Mouse (Mus musculus) spleen, adult 2 months (tissue): ENCODE data around the gene Zbtb1.

Source experiments
- CTCF ChIP-seq: fragments of 200-500 bp; IDR thresholded peaks from 2 replicates; pipeline ENCODE4 v1.5.1; 2011; ENCODE audit warnings: mild to moderate bottlenecking, inconsistent platforms; ENCODE audit not compliant: insufficient read depth, insufficient read length, insufficient replicate concordance; ENCODE audit errors: extremely low read depth
- POLR2A ChIP-seq: fragments of 200-500 bp; IDR thresholded peaks from 2 replicates; pipeline ENCODE4 v1.6.1; 2011; ENCODE audit warnings: low read depth, low read length, inconsistent platforms

DNA sequence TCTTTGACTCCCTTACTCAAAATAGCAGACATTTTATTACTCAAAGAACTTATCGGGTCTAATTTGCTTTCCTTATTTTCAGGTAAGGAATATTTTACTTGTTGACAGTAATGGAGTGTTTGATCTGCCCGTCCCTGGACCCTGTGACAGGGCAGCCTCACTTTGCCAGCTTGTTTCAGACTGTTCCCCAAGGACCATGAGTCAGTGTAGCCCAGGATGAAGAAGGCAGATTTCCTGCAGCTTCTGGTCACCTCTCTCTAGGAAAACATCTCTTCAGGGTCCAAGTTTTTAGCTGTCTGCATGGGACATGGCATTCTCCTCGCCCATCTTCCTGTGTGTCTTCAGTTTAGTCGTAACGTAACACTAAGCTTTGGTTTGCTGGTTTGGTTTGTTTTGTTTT is 27.2 kb downstream of the Zbtb1 start:
- TF ChIP-seq CTCF (no peak), POLR2A (no peak)
